Mouse (Mus musculus): ENCODE results near the gene Ros1. TPM values are rescaled to one million over a fixed set of nuclear protein-coding genes. Genes with fewer than 3 reads are reported as not detected.

Ros1 gene
- total RNA-seq, 1 experiment: 0.04 TPM

DNA sequence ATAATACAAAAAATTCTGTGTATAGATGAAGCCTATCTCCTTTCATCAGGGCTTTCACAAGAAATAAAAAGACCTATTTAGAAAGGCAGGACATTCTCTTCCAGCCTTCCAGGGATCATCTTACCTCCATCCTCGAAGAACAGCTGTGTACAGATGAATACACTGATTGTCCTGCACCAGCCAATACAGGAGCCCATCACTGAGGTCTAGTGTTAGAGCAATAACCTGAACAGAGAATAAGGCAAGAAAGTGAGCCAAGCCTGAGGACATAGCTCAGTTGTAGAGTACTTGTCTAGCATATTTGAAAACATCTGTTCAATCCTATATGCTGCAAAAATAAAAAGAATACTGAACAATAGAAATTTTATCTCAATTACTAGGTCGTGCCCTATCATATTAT lies 64.3 kb downstream of the Ros1 start:
- no peak overlapping the region for H3K4me3 ChIP-seq (ENCODE audit: insufficient read depth in 1 of 2, low read depth in 1 of 2, low read length in 2 of 2, poor library complexity in 1 of 2, severe bottlenecking in 1 of 2)
- H3K27ac ChIP-seq (ENCODE audit: insufficient read depth, low read depth, low read length, poor library complexity, severe bottlenecking): no peak overlapping the region
- DNase-seq (ENCODE audit: low read depth, low spot score): no peak
- H3K36me3 ChIP-seq (ENCODE audit: control insufficient read depth, insufficient read depth, low read length, poor library complexity, severe bottlenecking): no peaks in the 10 kb centered on the region
- TF ChIP-seq MAFK (IDR thresholded peaks at IDR 0.05; ENCODE audit: insufficient read depth, low read depth, low read length) (no peak), ZNF384 (IDR thresholded peaks at IDR 0.05; ENCODE audit: low read depth, low read length) (no peak), ZC3H11A (IDR thresholded peaks at IDR 0.05; ENCODE audit: borderline replicate concordance, low read depth, low read length) (no peak), HCFC1 (IDR thresholded peaks at IDR 0.05; ENCODE audit: borderline replicate concordance, insufficient read depth, low read length) (no peak), CHD2 (IDR thresholded peaks at IDR 0.05; ENCODE audit: low read depth, low read length) (no peak)
- no peaks in the 10 kb centered on the region for H3K4me1 ChIP-seq (ENCODE audit: control insufficient read depth in 2 of 2, insufficient read depth in 2 of 2, low read length in 2 of 2, poor library complexity in 1 of 2)
- no peak overlapping the region for H3K9ac ChIP-seq (ENCODE audit: insufficient read depth, low read depth, low read length, poor library complexity, severe bottlenecking)
- no peaks in the 10 kb centered on the region for H3K9me3 ChIP-seq (ENCODE audit: control insufficient read depth, insufficient read depth, low read depth, low read length)
- in situ Hi-C loops (cut with MboI; ENCODE audit: low sequenced_read_pairs in 2 of 2, unreplicated experiment in 2 of 2): loop anchor here in 1 of 2 experiments (25.0 kb wide), 1 partner anchor 257 kb away; the partner anchor contains the start of genes Gopc and Nepn

DNA sequence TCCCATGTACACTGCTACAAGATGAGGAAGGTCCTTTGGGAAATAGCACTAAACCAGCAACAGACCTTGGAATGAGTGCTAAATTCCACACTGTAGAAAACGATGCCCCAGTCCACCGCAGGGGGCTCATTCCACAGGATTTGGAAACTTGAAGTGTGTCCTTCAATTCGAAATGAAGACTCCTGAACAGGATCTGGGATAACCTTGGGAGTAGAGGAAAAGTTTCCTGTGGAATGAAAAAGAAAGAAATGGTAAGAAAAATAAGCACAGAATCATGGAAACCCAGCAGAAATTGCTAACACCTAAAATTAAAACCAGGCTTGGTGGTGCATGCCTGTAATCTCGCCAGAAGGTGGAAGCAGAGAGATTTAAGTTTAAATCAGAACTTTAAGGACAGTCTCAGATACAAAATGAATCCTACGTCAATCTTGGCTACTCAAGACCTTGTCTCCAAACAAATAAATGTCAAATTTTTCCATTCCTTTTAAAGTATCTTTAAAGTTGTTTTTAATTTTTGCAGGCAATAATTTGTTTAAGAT lies 66.1 kb downstream of the Ros1 start:
- Histone ChIP-seq H3K9ac (ENCODE audit: insufficient read depth, low read depth, low read length, poor library complexity, severe bottlenecking) (no peak overlapping the region), H3K9me3 (ENCODE audit: control insufficient read depth, insufficient read depth, low read depth, low read length) (no peaks in the 10 kb centered on the region), H3K36me3 (ENCODE audit: control insufficient read depth, insufficient read depth, low read length, poor library complexity, severe bottlenecking) (no peaks in the 10 kb centered on the region), H3K4me3 (ENCODE audit: insufficient read depth in 1 of 2, low read depth in 1 of 2, low read length in 2 of 2, poor library complexity in 1 of 2, severe bottlenecking in 1 of 2) (no peak overlapping the region), H3K27ac (ENCODE audit: insufficient read depth, low read depth, low read length, poor library complexity, severe bottlenecking) (no peak overlapping the region), H3K4me1 (ENCODE audit: control insufficient read depth in 2 of 2, insufficient read depth in 2 of 2, low read length in 2 of 2, poor library complexity in 1 of 2) (no peaks in the 10 kb centered on the region)
- no peak for TF ChIP-seq ZNF384 (IDR thresholded peaks at IDR 0.05; ENCODE audit: low read depth, low read length)
- TF ChIP-seq HCFC1 (IDR thresholded peaks at IDR 0.05; ENCODE audit: borderline replicate concordance, insufficient read depth, low read length): no peak
- TF ChIP-seq ZC3H11A (IDR thresholded peaks at IDR 0.05; ENCODE audit: borderline replicate concordance, low read depth, low read length): no peak
- no peak for TF ChIP-seq MAFK (IDR thresholded peaks at IDR 0.05; ENCODE audit: insufficient read depth, low read depth, low read length)
- TF ChIP-seq CHD2 (IDR thresholded peaks at IDR 0.05; ENCODE audit: low read depth, low read length): no peak
- in situ Hi-C loops (cut with MboI; ENCODE audit: low sequenced_read_pairs in 2 of 2, unreplicated experiment in 2 of 2): loop anchor here in 1 of 2 experiments (25.0 kb wide), 1 partner anchor 258 kb away; the partner anchor contains the start of genes Gopc and Nepn
- no peak for DNase-seq (ENCODE audit: low read depth, low spot score)

DNA sequence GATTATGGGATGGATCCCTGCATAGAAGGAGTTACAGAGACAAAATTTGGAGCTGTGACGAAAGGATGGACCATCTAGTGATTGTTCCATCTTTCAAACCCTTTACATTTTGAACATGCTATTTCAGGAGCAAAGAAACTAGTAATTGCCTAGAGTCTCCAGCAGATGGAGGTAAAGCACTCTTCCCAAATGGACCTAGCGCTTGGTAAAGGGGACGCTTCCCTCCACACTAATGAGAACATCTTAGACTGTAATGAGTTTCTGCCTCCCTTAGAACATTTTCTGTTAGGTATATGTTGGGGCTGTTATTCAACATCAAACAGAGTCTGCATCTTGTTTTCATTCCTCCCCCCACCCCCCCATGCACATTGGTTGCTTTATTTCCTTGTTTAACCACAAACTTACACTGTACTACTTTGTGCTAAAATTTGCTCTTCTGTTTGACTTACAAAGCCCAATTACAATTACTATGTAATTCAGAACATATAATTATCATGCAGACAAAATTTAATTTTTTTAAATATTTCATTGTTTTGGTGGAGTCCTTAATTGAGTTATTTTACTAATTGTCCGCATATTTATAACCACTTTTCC lies 88.8 kb downstream of the Ros1 start:
- Histone ChIP-seq H3K4me3 (ENCODE audit: insufficient read depth in 1 of 2, low read depth in 1 of 2, low read length in 2 of 2, poor library complexity in 1 of 2, severe bottlenecking in 1 of 2) (no peak overlapping the region), H3K9ac (ENCODE audit: insufficient read depth, low read depth, low read length, poor library complexity, severe bottlenecking) (no peak overlapping the region), H3K36me3 (ENCODE audit: control insufficient read depth, insufficient read depth, low read length, poor library complexity, severe bottlenecking) (no peaks in the 10 kb centered on the region), H3K27ac (ENCODE audit: insufficient read depth, low read depth, low read length, poor library complexity, severe bottlenecking) (no peak overlapping the region), H3K9me3 (ENCODE audit: control insufficient read depth, insufficient read depth, low read depth, low read length) (no peaks in the 10 kb centered on the region), H3K4me1 (ENCODE audit: control insufficient read depth in 2 of 2, insufficient read depth in 2 of 2, low read length in 2 of 2, poor library complexity in 1 of 2) (no peaks in the 10 kb centered on the region)
- TF ChIP-seq HCFC1 (IDR thresholded peaks at IDR 0.05; ENCODE audit: borderline replicate concordance, insufficient read depth, low read length): no peak
- no peak for TF ChIP-seq MAFK (IDR thresholded peaks at IDR 0.05; ENCODE audit: insufficient read depth, low read depth, low read length)
- no peak for TF ChIP-seq ZNF384 (IDR thresholded peaks at IDR 0.05; ENCODE audit: low read depth, low read length)
- peak; percentile 58; the same call in 1 of the 2 replicates for TF ChIP-seq ZC3H11A (IDR thresholded peaks at IDR 0.05; ENCODE audit: borderline replicate concordance, low read depth, low read length)
- DNase-seq (ENCODE audit: low read depth, low spot score): peak; percentile 22
- in situ Hi-C loops (cut with MboI; ENCODE audit: low sequenced_read_pairs in 2 of 2, unreplicated experiment in 2 of 2): no loop called here

DNA sequence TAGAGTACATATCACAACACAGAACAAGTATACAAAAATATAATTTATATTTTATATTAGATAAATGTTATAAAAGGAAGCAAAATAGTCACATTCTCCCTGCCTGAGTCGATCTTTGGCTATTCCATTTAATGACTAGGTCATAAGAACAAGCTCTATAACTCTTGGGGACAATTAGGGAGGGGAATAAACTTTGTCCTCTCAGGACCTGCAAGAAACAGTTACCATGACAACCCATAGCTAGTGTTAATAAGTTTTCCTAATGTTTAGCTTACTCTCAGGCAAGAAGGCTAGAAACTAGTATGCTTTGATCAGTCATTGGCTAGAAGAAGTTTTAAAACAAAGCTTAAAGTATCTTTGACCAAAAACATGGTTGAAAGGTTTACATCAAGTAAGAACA lies 93.8 kb downstream of the Ros1 start:
- TF ChIP-seq ZNF384 (IDR thresholded peaks at IDR 0.05; ENCODE audit: low read depth, low read length) (no peak), MAFK (IDR thresholded peaks at IDR 0.05; ENCODE audit: insufficient read depth, low read depth, low read length) (no peak), CHD2 (IDR thresholded peaks at IDR 0.05; ENCODE audit: low read depth, low read length) (no peak), ZC3H11A (IDR thresholded peaks at IDR 0.05; ENCODE audit: borderline replicate concordance, low read depth, low read length) (no peak), HCFC1 (IDR thresholded peaks at IDR 0.05; ENCODE audit: borderline replicate concordance, insufficient read depth, low read length) (no peak)
- Histone ChIP-seq H3K4me3 (ENCODE audit: insufficient read depth in 1 of 2, low read depth in 1 of 2, low read length in 2 of 2, poor library complexity in 1 of 2, severe bottlenecking in 1 of 2) (no peak overlapping the region), H3K36me3 (ENCODE audit: control insufficient read depth, insufficient read depth, low read length, poor library complexity, severe bottlenecking) (no peaks in the 10 kb centered on the region), H3K9ac (ENCODE audit: insufficient read depth, low read depth, low read length, poor library complexity, severe bottlenecking) (no peak overlapping the region), H3K4me1 (ENCODE audit: control insufficient read depth in 2 of 2, insufficient read depth in 2 of 2, low read length in 2 of 2, poor library complexity in 1 of 2) (no peaks in the 10 kb centered on the region), H3K9me3 (ENCODE audit: control insufficient read depth, insufficient read depth, low read depth, low read length) (no peaks in the 10 kb centered on the region), H3K27ac (ENCODE audit: insufficient read depth, low read depth, low read length, poor library complexity, severe bottlenecking) (no peak overlapping the region)
- DNase-seq (ENCODE audit: low read depth, low spot score): no peak
- in situ Hi-C loops (cut with MboI; ENCODE audit: low sequenced_read_pairs in 2 of 2, unreplicated experiment in 2 of 2): no loop called here

Data from ES-E14 (cell line).